Mouse (Mus musculus) forebrain, embryonic 16.5 days (tissue): Measurements from ENCODE around the gene Slc25a43. TPM values are rescaled to one million over a fixed set of nuclear protein-coding genes. Genes with fewer than 3 reads are reported as not detected.

Experiments
- polyA plus RNA-seq: library from polyadenylated mRNA; unstranded; fragments of >200 nt; fragmentation: Nextera tagmentation; extraction: Ambion mirVana; gene quantifications from 2 replicates; pipeline ENCODE4 v1.2.1, GENCODE M21; 2015

Gene Slc25a43
- polyA plus RNA-seq, 1 experiment from 2014 or later: 0.70 TPM

Other genes with a start within 250 kb of the Slc25a43 start
- 549 and 562 TPM in 2 replicates for gene Pgrmc1, start 145.5 kb upstream of the Slc25a43 start, polyA plus RNA-seq
- 3.8 TPM in 2 replicates for gene Akap17b, start 98.3 kb upstream of the Slc25a43 start, polyA plus RNA-seq
- 460 and 461 TPM in 2 replicates for gene Slc25a5, start 52.0 kb downstream of the Slc25a43 start, polyA plus RNA-seq
- gene Ube2a, start 130.2 kb downstream of the Slc25a43 start, polyA plus RNA-seq: 109 and 112 TPM in 2 replicates
- gene C330007P06Rik, start 130.5 kb downstream of the Slc25a43 start, polyA plus RNA-seq: 25.2 and 30.8 TPM in 2 replicates
- 13.9 and 15.3 TPM in 2 replicates for gene Nkrf, start 159.2 kb downstream of the Slc25a43 start, polyA plus RNA-seq
- gene Sept6, start 248.1 kb downstream of the Slc25a43 start, polyA plus RNA-seq: 60.8 and 62.7 TPM in 2 replicates